Mouse (Mus musculus) E14TG2a.4 (cell line): ENCODE measurements around the gene Lce1g.

ENCODE experiments used
- H3K27me3 ChIP-seq: 2 replicates; pipeline ENCODE4 v1.6.1; 2014; ENCODE audit warnings: low read length, control low read depth; ENCODE audit not compliant: insufficient read depth
- H3K36me3 ChIP-seq: 2 replicates; pipeline ENCODE4 v1.6.1; 2014; ENCODE audit warnings: low read length, control low read depth; ENCODE audit not compliant: insufficient read depth
- H3K4me1 ChIP-seq: replicated peaks from 2 replicates; pipeline ENCODE4 v1.6.1; 2014; ENCODE audit warnings: low read depth, low read length, control low read depth
- H3K4me3 ChIP-seq: replicated peaks from 2 replicates; pipeline ENCODE4 v1.5.1; 2014; ENCODE audit warnings: mild to moderate bottlenecking, low read length
- H3K9me3 ChIP-seq: 2 replicates; pipeline ENCODE4 v1.6.1; 2014; ENCODE audit warnings: low read length, control low read depth
- CTCF ChIP-seq: conservative IDR thresholded peaks from 2 replicates; pipeline ENCODE4 v1.5.1; 2014; ENCODE audit warnings: low read length
- NANOG ChIP-seq: IDR thresholded peaks from 2 replicates; pipeline ENCODE4 v1.6.1; 2014; ENCODE audit warnings: borderline replicate concordance, low read length, mixed read lengths
- POU5F1 ChIP-seq: IDR thresholded peaks from 2 replicates; pipeline ENCODE4 v1.6.1; 2014; ENCODE audit warnings: low read length, borderline replicate concordance

Lce1g gene

GRCm38 (mm10) chr3:92752238-92752637 lies at the start of gene Lce1g:
Gene Lce1g, minus strand, starts transcription at chr3:92752338.
- H3K4me1 ChIP-seq, result no peaks in the 10 kb centered on the region
- H3K4me3 ChIP-seq, result no peak within 1 kb of the TSS
- no peaks in the 10 kb centered on the region for H3K36me3 ChIP-seq
- TF ChIP-seq NANOG, result no peak
- TF ChIP-seq CTCF, result no peak
- no peak for TF ChIP-seq POU5F1
- H3K9me3 ChIP-seq, result no peaks in the 10 kb centered on the region
- no peaks in the 10 kb centered on the region for H3K27me3 ChIP-seq

DNA sequence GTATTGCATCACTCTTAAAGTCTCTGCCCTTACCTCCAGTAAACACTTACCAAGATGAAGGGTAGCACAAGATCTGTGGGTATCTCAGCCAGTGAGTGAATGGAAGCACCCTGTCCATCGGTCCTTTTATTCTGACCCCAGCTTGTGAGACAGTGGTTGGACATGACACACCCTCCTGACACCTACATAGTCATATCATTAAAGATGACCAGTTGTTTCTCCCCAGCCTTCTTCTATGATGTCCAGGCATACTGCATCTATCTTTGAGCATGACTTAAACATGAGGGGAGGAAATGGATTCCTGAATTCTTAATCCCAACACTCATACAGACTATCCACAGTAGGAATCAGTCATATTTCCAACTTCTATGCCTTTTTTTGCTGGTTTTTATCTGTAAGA lies 38.3 kb upstream of the Lce1g start, which contains the start of gene Lce1j:
Gene Lce1j, minus strand, starts transcription at position 101 of the 400 bp plus-strand sequence.
- H3K9me3 ChIP-seq, result no peaks in the 10 kb centered on the region
- TF ChIP-seq CTCF (no peak), POU5F1 (no peak), NANOG (no peak)
- H3K27me3 ChIP-seq, result no peaks in the 10 kb centered on the region
- no peaks in the 10 kb centered on the region for H3K4me1 ChIP-seq
- H3K4me3 ChIP-seq, result no peak within 1 kb of the TSS
- no peaks in the 10 kb centered on the region for H3K36me3 ChIP-seq

- Histone ChIP-seq H3K9me3 (no peaks in the 10 kb centered on the region), H3K4me3 (no peak within 1 kb of the TSS), H3K27me3 (no peaks in the 10 kb centered on the region), H3K36me3 (no peaks in the 10 kb centered on the region), H3K4me1 (no peaks in the 10 kb centered on the region)
- TF ChIP-seq POU5F1, result no peak
- TF ChIP-seq NANOG, result no peak
- no peak for TF ChIP-seq CTCF
Observed at GRCm38 (mm10) chr3:92778799-92779198, 26.7 kb upstream of the Lce1g start, which contains the start of gene Lce1i. Gene Lce1i, minus strand, starts transcription at chr3:92778899.

- H3K36me3 ChIP-seq, result no peaks in the 10 kb centered on the region
- H3K4me3 ChIP-seq, result no peak overlapping the region
- no peaks in the 10 kb centered on the region for H3K4me1 ChIP-seq
- peak; percentile 66 for TF ChIP-seq CTCF
- TF ChIP-seq NANOG, result no peak
- no peak for TF ChIP-seq POU5F1
- no peaks in the 10 kb centered on the region for H3K9me3 ChIP-seq
- H3K27me3 ChIP-seq, result no peaks in the 10 kb centered on the region
Observed at GRCm38 (mm10) chr3:92771573-92771972, 19.4 kb upstream of the Lce1g start.

DNA sequence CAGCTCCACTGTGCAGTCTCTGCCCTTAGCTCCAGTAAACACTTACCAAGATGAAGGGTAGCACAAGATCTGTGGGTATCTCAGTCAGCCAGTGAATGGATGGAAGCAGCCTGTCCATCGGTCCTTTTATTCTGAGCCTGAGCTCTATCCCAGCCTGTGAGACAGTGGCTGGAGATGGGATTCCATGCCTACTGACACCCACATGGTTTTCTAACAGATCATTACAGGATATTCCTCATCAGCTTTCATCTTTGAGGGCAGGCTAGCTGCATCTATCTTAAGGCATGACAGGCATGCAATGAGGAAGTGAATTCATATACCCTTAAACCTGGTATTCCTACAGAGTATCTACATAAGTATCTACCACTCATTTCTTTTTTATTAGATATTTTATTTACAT lies 12.8 kb upstream of the Lce1g start, which contains the start of gene Lce1h:
Gene Lce1h, minus strand, starts transcription at position 101 of the 400 bp plus-strand sequence.
- H3K9me3 ChIP-seq, result no peaks in the 10 kb centered on the region
- no peaks in the 10 kb centered on the region for H3K27me3 ChIP-seq
- no peaks in the 10 kb centered on the region for H3K4me1 ChIP-seq
- no peak within 1 kb of the TSS for H3K4me3 ChIP-seq
- H3K36me3 ChIP-seq, result no peaks in the 10 kb centered on the region
- TF ChIP-seq CTCF (no peak), NANOG (no peak), POU5F1 (no peak)

DNA sequence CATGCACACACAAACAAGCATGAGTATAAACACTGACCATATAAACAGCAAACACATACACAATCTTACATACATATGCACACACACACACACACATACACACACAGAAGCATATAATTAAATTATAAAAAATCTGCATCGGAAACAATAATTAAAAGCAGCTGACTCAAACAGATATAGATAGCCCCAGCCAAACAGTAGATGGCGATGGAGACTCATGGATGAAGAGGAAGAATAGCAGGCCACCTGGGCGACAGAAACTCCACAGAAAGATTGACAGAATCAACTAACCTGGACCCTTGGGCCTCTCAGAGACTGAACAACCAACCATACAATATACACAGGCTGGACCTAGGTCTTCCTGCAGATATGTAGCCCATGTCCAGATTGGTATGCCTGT lies 1.1 kb upstream of the Lce1g start:
- TF ChIP-seq POU5F1 (no peak), NANOG (no peak), CTCF (peak; percentile 38)
- no peaks in the 10 kb centered on the region for H3K36me3 ChIP-seq
- H3K9me3 ChIP-seq, result no peaks in the 10 kb centered on the region
- no peaks in the 10 kb centered on the region for H3K4me1 ChIP-seq
- no peaks in the 10 kb centered on the region for H3K27me3 ChIP-seq
- H3K4me3 ChIP-seq, result no peak overlapping the region

DNA sequence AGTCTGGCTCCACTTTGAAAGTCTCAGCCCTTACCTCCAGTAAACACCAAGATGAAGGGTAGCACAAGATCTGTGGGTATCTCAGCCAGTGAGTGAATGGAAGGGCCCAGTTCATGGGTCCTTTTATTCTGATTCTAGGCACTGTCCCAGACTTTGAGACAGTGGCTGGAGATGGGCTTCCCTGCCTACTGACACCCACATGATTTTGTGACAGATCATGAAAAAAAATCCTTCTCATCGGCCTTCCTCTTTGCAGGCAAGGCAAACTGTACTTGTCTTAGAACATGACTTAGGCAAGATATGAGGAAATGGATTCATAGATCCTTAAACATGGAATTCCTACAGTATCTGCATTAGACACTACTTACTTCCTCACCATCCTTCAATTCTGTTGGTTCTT lies 13.1 kb downstream of the Lce1g start, which contains the start of gene Gm38119:
Gene Gm38119, minus strand, starts transcription at position 101 of the 400 bp plus-strand sequence.
- no peaks in the 10 kb centered on the region for H3K27me3 ChIP-seq
- no peak within 1 kb of the TSS for H3K4me3 ChIP-seq
- TF ChIP-seq NANOG (no peak), POU5F1 (no peak), CTCF (no peak)
- H3K9me3 ChIP-seq, result no peaks in the 10 kb centered on the region
- no peaks in the 10 kb centered on the region for H3K36me3 ChIP-seq
- no peaks in the 10 kb centered on the region for H3K4me1 ChIP-seq

GRCm38 (mm10) chr3:92722631-92723030 lies 29.5 kb downstream of the Lce1g start:
- TF ChIP-seq CTCF, result no peak
- no peak for TF ChIP-seq POU5F1
- TF ChIP-seq NANOG, result no peak
- no peaks in the 10 kb centered on the region for H3K36me3 ChIP-seq
- H3K4me3 ChIP-seq, result no peak overlapping the region
- H3K27me3 ChIP-seq, result no peaks in the 10 kb centered on the region
- H3K9me3 ChIP-seq, result no peaks in the 10 kb centered on the region
- no peaks in the 10 kb centered on the region for H3K4me1 ChIP-seq

GRCm38 (mm10) chr3:92720250-92720649 lies 31.9 kb downstream of the Lce1g start, which contains the start of gene Lce1f:
Gene Lce1f, minus strand, starts transcription at chr3:92720350.
- Histone ChIP-seq H3K4me1 (no peaks in the 10 kb centered on the region), H3K4me3 (no peak within 1 kb of the TSS), H3K9me3 (no peaks in the 10 kb centered on the region), H3K36me3 (no peaks in the 10 kb centered on the region), H3K27me3 (no peaks in the 10 kb centered on the region)
- TF ChIP-seq POU5F1 (no peak), CTCF (no peak)
